Mouse (Mus musculus): ENCODE measurements around the gene Socs1. TPM values are rescaled to one million over a fixed set of nuclear protein-coding genes. Genes with fewer than 3 reads are reported as not detected.

Gene Socs1
- total and polyA plus RNA-seq, 2 experiments, result 0.18 to 1.2 TPM

DNA sequence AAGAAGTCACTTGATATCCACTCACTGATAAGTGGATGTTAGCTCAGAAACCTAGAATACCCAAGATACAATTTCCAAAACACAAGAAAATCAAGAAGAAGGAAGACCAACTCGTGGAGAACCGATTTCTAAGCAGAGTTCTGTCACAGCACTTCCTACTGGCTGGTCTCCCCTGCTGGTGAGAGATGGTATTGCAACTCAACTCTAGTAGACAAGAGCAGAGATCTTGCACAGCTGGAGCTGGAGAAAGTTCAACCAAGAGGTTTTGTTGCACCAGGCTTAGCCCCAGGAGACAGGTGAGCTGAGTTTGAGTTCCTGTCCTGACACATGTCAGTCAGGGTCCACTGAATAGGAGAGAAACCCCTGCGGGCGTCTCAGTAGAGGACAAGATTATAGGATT, 18.2 kb downstream of the Socs1 start:
- H3K4me3 ChIP-seq (ENCODE audit: insufficient read depth, low read depth, low read length), result no peak overlapping the region
- H3K27me3 ChIP-seq (ENCODE audit: control insufficient read depth, insufficient read depth, low read length), result no peaks in the 10 kb centered on the region
- no peak overlapping the region for H3K27ac ChIP-seq (replicated peaks; ENCODE audit: insufficient read depth, low read depth, low read length)
- H3K9ac ChIP-seq (ENCODE audit: low read depth, low read length), result no peak overlapping the region
- TF ChIP-seq POLR2A (IDR thresholded peaks at IDR 0.05; ENCODE audit: extremely low read depth, insufficient read depth, low read length) (no peak), CTCF (IDR thresholded peaks at IDR 0.05; ENCODE audit: low read depth, low read length) (peak; percentile 68)
- peak; percentile 62 for DNase-seq (ENCODE audit: extremely low read depth, low read depth, low spot score)
- 41% methylated on average over 4 of the region's 4 CpGs for WGBS
- H3K36me3 ChIP-seq (ENCODE audit: control insufficient read depth, insufficient read depth, low read length), result no peaks in the 10 kb centered on the region
- H3K79me2 ChIP-seq (ENCODE audit: control insufficient read depth, insufficient read depth, low read length), result no peaks in the 10 kb centered on the region
- no peaks in the 10 kb centered on the region for H3K4me1 ChIP-seq (ENCODE audit: control insufficient read depth, insufficient read depth, low read length)

- Histone ChIP-seq H3K36me3 (ENCODE audit: control insufficient read depth, insufficient read depth, low read length) (no peaks in the 10 kb centered on the region), H3K9ac (ENCODE audit: low read depth, low read length) (no peak overlapping the region), H3K79me2 (ENCODE audit: control insufficient read depth, insufficient read depth, low read length) (no peaks in the 10 kb centered on the region), H3K27me3 (ENCODE audit: control insufficient read depth, insufficient read depth, low read length) (no peaks in the 10 kb centered on the region), H3K4me1 (ENCODE audit: control insufficient read depth, insufficient read depth, low read length) (no peaks in the 10 kb centered on the region), H3K27ac (replicated peaks; ENCODE audit: insufficient read depth, low read depth, low read length) (no peak overlapping the region), H3K4me3 (ENCODE audit: insufficient read depth, low read depth, low read length) (no peak overlapping the region)
- no peak for DNase-seq (ENCODE audit: extremely low read depth, low read depth, low spot score)
- no peak for TF ChIP-seq POLR2A (IDR thresholded peaks at IDR 0.05; ENCODE audit: extremely low read depth, insufficient read depth, low read length)
- no peak for TF ChIP-seq CTCF (IDR thresholded peaks at IDR 0.05; ENCODE audit: low read depth, low read length)
- 62% methylated on average over 2 of the region's 2 CpGs for WGBS
Observed at GRCm38 (mm10) chr16:10764323-10764722, 21.0 kb downstream of the Socs1 start.

DNA sequence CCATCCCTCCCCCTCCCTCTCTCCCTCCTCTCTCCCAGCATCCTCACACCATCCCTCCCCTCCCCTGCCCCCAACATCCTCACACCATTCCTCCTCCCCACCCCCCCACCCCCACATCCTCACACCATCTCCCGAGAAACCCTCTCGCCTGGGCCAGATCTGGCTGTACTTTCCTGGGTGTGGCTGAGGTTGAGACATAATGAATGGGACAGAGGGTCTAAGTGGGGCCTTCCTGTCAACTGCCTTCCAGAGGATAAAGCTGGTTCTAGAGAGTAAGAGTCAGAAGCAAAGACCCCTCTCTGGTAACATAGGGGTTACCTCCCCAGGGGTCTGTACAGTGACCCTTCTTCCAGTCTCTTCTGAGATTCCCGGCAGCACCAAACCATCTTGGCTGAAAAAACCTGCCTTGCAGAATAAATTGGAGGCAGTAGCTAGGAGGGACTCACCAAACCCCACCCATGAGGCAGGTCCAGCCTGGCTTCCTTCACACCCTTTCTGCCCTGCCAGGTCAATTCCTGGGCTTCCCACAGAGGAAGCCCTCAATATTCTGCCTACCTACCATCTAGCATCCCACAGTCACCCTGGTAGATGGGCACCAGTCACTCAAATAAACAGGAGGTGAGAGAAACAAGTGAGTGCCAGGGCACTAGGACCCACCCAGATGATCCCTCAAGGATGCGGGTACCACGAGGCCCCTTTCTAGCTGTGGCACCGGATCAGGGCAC, 21.6 kb downstream of the Socs1 start:
- H3K27me3 ChIP-seq (ENCODE audit: control insufficient read depth, insufficient read depth, low read length), result no peaks in the 10 kb centered on the region
- 68% methylated on average over 6 of the region's 6 CpGs for WGBS
- DNase-seq (ENCODE audit: extremely low read depth, low read depth, low spot score), result no peak
- no peak for TF ChIP-seq POLR2A (IDR thresholded peaks at IDR 0.05; ENCODE audit: extremely low read depth, insufficient read depth, low read length)
- no peak for TF ChIP-seq CTCF (IDR thresholded peaks at IDR 0.05; ENCODE audit: low read depth, low read length)
- H3K9ac ChIP-seq (ENCODE audit: low read depth, low read length), result no peak overlapping the region
- no peaks in the 10 kb centered on the region for H3K79me2 ChIP-seq (ENCODE audit: control insufficient read depth, insufficient read depth, low read length)
- H3K36me3 ChIP-seq (ENCODE audit: control insufficient read depth, insufficient read depth, low read length), result no peaks in the 10 kb centered on the region
- H3K4me1 ChIP-seq (ENCODE audit: control insufficient read depth, insufficient read depth, low read length), result no peaks in the 10 kb centered on the region
- no peak overlapping the region for H3K4me3 ChIP-seq (ENCODE audit: insufficient read depth, low read depth, low read length)
- H3K27ac ChIP-seq (replicated peaks; ENCODE audit: insufficient read depth, low read depth, low read length), result no peak overlapping the region

GRCm38 (mm10) chr16:10762569-10763180, 22.7 kb downstream of the Socs1 start:
- DNase-seq (ENCODE audit: extremely low read depth, low read depth, low spot score), result no peak
- TF ChIP-seq CTCF (IDR thresholded peaks at IDR 0.05; ENCODE audit: low read depth, low read length) (no peak), POLR2A (IDR thresholded peaks at IDR 0.05; ENCODE audit: extremely low read depth, insufficient read depth, low read length) (no peak)
- Histone ChIP-seq H3K79me2 (ENCODE audit: control insufficient read depth, insufficient read depth, low read length) (no peaks in the 10 kb centered on the region), H3K27me3 (ENCODE audit: control insufficient read depth, insufficient read depth, low read length) (no peaks in the 10 kb centered on the region), H3K4me3 (ENCODE audit: insufficient read depth, low read depth, low read length) (no peak overlapping the region), H3K27ac (replicated peaks; ENCODE audit: insufficient read depth, low read depth, low read length) (no peak overlapping the region), H3K36me3 (ENCODE audit: control insufficient read depth, insufficient read depth, low read length) (no peaks in the 10 kb centered on the region), H3K4me1 (ENCODE audit: control insufficient read depth, insufficient read depth, low read length) (peaks cover 6% of the 10 kb centered on the region; the same call in 1 of the 2 replicates), H3K9ac (ENCODE audit: low read depth, low read length) (no peak overlapping the region)
- 90% methylated on average over 5 of the region's 5 CpGs for WGBS

DNA sequence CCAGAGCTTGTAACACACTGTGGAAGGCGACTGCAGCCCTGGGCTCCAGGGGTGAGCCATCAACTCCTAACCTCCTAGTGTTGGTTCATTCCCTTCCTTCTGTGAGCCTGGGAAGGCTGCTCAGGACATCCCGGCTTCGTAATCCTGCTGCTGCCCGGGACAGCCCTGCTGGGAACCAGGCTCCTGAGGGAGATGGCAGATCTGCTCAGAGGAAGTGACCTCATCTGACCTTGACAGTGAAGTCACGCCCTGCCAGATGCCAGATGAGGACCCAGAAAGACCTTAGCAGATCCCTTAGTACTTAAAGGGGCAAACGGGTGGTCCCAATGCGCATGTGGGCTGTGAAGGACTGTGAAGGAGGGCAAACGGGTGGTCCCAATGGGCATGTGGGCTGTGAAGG, 24.2 kb downstream of the Socs1 start:
- H3K9ac ChIP-seq (ENCODE audit: low read depth, low read length), result no peak overlapping the region
- no peaks in the 10 kb centered on the region for H3K79me2 ChIP-seq (ENCODE audit: control insufficient read depth, insufficient read depth, low read length)
- no peaks in the 10 kb centered on the region for H3K27me3 ChIP-seq (ENCODE audit: control insufficient read depth, insufficient read depth, low read length)
- no peak for TF ChIP-seq POLR2A (IDR thresholded peaks at IDR 0.05; ENCODE audit: extremely low read depth, insufficient read depth, low read length)
- no peak for TF ChIP-seq CTCF (IDR thresholded peaks at IDR 0.05; ENCODE audit: low read depth, low read length)
- no peak overlapping the region for H3K4me3 ChIP-seq (ENCODE audit: insufficient read depth, low read depth, low read length)
- 79% methylated on average over 8 of the region's 8 CpGs for WGBS
- H3K4me1 ChIP-seq (ENCODE audit: control insufficient read depth, insufficient read depth, low read length), result peaks cover 6% of the 10 kb centered on the region; the same call in 1 of the 2 replicates
- H3K27ac ChIP-seq (replicated peaks; ENCODE audit: insufficient read depth, low read depth, low read length), result no peak overlapping the region
- DNase-seq (ENCODE audit: extremely low read depth, low read depth, low spot score), result no peak
- no peaks in the 10 kb centered on the region for H3K36me3 ChIP-seq (ENCODE audit: control insufficient read depth, insufficient read depth, low read length)

DNA sequence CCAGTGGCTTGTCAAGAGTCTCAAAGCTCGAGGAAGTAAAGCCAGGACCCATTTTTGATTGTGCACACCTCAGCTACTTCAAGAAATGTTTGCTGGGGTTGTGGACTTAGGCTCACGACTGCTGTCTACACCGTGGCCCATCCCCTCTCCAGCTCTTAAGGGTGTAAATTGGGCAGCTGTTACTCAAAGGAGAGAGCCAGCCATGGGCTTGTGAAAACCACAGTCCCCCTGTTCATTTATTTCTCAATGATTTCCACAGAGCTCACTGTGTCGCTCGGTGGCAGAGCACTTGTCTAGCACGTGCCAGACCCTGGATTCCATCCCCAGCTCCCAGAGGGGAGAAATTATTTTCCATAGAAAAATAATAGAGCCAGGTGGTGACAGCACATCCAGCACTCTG, 29.2 kb downstream of the Socs1 start:
- Histone ChIP-seq H3K4me1 (ENCODE audit: control insufficient read depth, insufficient read depth, low read length) (peaks cover 6% of the 10 kb centered on the region; the same call in 1 of the 2 replicates), H3K9ac (ENCODE audit: low read depth, low read length) (no peak overlapping the region), H3K4me3 (ENCODE audit: insufficient read depth, low read depth, low read length) (no peak overlapping the region), H3K27me3 (ENCODE audit: control insufficient read depth, insufficient read depth, low read length) (no peaks in the 10 kb centered on the region), H3K79me2 (ENCODE audit: control insufficient read depth, insufficient read depth, low read length) (no peaks in the 10 kb centered on the region), H3K27ac (replicated peaks; ENCODE audit: insufficient read depth, low read depth, low read length) (no peak overlapping the region), H3K36me3 (ENCODE audit: control insufficient read depth, insufficient read depth, low read length) (no peaks in the 10 kb centered on the region)
- DNase-seq (ENCODE audit: extremely low read depth, low read depth, low spot score), result no peak
- TF ChIP-seq POLR2A (IDR thresholded peaks at IDR 0.05; ENCODE audit: extremely low read depth, insufficient read depth, low read length) (no peak), CTCF (IDR thresholded peaks at IDR 0.05; ENCODE audit: low read depth, low read length) (no peak)
- 85% methylated on average over 6 of the region's 6 CpGs for WGBS

Measured in liver, adult 2 months (tissue).